Mouse (Mus musculus): Measurements from ENCODE around the gene Dnajc1.
A peak's percentile ranks its signal among the peaks of the same experiment; 100 is the strongest.

Gene Dnajc1

DNA sequence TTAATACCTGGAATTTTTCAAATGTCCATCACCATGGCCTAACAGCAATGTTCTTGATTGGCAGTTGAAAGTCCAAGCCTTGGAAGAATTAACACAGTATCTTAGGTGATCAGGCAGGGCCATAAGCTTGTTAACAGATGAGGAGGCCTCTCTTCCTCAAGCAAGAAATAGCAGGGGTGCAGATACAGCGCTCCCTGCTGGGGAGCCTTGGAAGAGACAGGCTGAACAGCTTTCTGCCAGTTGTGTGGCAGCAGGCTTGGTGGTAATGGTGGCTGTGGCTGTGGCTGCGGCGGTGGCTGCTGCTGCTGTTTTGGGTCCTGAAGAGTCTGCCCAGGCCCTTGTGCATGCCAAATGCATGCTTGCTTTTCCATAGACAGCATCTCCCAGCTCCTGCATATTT lies 187.5 kb downstream of the Dnajc1 start:
- DNase-seq (ENCODE audit: extremely low spot score, low read depth, low spot score), result no peak

DNA sequence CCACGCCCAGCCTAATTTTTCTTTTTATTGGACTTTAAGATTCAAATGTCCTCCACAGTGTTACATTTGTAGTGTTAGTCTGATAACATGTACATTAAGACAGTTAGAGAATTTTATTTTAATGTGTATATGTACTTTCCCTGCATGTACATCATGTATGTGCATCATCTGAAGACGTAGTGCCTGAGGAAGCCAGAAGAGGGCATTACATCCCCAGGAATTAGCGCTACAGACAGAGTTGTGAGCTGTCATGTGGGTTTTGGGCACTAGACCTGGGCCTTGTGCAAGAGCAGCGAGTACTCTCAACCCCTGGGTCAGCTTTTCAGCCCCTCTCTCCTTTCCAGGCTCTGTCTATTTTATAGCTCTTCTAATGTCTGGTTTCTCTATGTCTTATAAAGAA lies 189.7 kb downstream of the Dnajc1 start:
- no peak for DNase-seq (ENCODE audit: extremely low spot score, low read depth, low spot score)

DNA sequence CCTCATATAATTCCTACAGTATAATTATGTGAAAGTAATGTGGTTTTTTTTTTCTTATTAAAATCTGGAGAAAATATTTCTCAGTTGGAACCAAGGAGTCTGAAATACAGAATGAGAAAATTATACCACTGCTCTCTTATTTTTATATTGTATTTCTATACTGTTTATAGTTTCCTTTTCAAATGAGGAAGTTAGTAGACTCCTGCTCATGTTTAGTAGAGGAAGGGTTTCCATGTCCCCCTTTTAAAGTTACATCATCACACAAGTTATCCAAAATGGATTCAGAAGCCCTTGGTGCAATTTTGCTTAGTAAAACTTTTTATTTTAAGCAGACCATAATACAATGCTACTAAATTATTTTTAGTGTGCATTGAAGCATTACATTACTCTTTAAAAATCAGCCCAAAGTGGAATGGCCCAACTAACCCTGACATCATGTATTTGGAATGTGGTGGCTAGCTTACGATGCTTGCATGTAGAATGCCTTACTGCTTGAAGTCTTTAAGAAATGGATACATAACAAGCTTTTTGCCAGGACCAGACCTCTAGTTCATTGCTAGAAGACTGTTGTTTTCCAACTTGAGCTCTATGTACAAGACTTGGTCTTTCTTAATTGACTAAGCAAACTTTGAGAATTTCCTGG lies 190.7 kb downstream of the Dnajc1 start:
- no peak for DNase-seq (ENCODE audit: extremely low spot score, low read depth, low spot score)

DNA sequence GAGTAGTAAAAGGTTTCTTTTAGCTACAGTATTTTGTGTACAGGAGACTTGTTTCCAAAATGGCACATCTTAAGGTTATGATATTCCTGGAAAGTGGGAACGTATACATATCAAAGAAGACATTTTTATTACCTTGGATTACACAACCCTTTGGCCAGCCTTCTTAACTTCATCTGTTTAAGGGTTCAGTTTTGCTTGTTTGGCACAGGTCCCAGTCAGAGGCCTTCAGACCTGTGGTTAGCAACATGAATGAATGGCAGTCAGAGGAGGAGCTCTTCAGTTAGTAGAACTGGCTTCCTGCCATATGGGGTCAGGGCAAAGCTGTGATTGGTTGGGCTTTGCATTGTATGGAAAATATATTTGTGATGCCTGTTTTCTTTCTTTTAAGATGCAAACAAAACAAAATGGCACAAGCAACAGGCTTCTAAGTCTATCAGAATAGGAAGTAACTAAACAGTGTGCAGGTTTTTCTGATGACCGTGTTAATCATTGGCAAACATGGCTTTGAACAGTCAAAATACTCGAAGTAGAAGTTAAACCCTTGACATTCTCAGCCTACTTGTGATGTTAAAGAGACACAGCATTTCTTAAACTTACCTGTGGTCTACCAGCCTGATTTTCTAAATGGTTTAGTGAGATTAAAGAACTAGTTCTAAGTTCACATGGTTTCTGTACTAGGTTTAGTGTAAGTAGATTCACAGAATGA lies 196.8 kb downstream of the Dnajc1 start:
- no peak for DNase-seq (ENCODE audit: extremely low spot score, low read depth, low spot score)

DNA sequence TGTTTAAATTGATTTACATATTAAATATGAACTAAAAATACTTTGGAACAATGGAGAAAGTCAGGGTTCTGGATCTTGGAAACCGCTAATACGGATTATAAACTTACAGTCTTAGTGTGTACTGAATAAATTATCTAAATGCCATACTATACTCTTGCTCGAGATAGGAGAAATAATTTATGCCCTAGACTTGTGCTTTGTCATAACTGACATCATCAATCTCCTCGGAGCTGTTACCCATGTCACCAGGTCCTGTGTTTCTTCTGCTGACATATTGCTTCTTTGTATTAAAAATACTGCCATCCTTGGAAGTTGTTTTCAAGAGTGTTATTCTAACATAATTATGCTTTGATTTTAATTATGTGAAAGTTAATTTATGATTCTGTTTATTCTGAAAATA lies 197.3 kb downstream of the Dnajc1 start:
- no peak for DNase-seq (ENCODE audit: extremely low spot score, low read depth, low spot score)

DNA sequence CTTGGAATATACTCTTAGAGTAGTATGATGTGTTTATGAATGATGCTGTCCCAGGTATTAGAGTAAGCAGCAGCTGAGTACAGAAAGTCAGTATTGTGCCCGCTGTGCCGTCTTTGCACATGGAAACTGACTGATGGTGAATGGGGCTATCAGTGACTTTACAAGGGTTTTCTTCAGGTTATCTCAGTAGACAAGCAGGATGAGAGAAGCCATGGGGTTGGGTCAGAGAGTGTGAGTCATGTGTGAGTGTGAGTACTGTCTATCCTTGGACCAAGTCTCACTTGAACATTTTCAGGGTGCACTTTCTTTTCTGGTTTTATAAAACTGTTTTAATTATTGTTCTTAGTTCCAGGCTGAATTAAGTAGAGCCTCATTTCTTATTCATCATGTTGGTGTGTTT lies 204.3 kb downstream of the Dnajc1 start:
- no peak for DNase-seq (ENCODE audit: extremely low spot score, low read depth, low spot score)

DNA sequence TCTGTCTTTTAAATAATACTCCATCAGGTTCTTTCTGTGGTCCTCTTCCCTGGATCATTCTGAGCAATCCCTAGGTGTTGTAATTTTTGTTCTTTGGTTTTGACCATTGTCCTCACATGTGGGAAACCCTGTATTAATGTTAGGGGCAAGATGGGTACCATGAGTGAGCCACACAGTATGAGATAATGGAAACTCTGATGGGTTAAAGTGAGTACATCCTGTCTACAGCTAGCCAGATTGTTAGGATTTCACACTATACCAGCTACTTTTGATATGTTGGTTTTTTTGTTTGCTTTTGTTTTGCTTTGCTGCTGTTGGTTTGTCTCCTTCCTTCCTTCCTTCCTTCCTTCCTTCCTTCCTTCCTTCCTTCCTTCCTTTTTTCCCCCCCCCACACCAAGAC lies 209.6 kb downstream of the Dnajc1 start:
- DNase-seq (ENCODE audit: extremely low spot score, low read depth, low spot score), result no peak

DNA sequence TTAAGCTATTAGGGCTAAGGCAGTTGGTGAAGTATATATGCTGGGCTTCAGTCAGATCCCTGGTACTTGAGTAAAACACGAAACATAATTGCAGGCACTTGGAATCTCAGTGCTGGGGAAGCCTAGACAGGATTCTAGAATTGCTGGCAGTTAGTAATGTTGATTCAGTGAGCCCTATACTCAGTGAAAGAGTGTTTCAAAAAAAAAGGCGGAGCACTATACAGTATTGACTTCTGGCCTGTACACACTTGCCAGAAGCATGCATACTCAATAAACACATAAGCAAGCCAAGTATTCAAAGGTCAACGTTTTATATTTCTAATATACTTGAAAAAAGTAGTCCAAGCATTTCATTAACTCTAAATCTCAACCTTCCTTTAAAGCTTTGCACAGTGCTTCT lies 211.0 kb downstream of the Dnajc1 start:
- DNase-seq (ENCODE audit: extremely low spot score, low read depth, low spot score), result no peak

DNA sequence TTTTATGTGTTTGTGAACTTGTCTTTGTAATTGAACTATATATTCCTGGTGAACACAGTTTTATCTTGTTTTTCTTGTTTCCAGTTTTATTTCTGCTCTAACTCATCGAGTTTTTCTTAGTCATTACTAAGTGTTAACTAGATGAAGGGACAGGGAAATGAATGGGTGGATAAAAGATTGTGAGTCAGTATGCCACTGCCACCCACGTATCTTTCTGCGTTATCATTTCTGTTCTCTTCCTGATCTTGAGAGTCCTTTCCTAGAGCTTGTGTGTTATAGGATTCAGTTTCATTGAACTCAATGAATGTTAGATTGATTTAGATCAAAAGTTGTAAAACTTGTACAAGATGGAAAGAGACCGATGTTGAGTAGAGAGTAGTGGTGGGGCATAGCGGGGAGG lies 212.3 kb downstream of the Dnajc1 start:
- DNase-seq (ENCODE audit: extremely low spot score, low read depth, low spot score), result no peak

DNA sequence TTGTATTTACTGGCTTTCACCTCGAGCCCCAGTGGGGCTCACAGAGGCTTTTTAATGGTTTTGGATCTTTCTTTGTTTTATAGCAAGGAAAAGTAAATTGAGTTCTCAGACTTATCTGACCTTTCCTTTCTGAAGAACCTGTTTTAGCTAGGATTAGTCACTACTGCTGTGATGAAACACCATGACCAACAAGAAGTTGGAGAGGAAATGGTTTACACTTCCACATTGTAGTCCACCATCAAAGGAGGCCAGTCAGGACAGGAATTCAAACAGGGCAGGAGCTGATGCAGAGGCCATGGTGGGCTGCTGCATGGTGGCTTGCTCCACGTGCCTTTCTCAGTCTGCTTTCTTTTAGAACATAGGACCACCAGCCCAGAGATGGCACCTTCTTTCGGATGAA lies 216.4 kb downstream of the Dnajc1 start:
- no peak for DNase-seq (ENCODE audit: extremely low spot score, low read depth, low spot score)

DNA sequence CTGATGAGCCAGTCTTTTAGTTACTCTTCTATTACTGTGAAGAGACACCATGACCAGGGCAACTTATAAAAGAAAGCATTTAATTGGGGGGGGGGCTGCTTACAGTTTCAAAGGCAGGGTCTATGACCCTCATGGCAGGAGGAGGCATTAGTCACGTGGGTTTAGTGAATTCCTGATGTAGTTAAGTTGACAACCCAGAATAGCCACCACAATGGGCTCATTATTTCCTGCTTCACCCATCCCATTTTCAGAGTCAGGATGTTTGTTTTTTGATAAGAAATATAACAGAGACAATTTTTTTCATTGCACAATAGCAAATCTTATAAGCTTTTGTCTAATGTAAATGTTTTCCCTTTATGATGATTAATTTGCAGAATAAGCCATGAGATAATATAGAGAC lies 217.4 kb downstream of the Dnajc1 start:
- DNase-seq (ENCODE audit: extremely low spot score, low read depth, low spot score), result no peak

DNA sequence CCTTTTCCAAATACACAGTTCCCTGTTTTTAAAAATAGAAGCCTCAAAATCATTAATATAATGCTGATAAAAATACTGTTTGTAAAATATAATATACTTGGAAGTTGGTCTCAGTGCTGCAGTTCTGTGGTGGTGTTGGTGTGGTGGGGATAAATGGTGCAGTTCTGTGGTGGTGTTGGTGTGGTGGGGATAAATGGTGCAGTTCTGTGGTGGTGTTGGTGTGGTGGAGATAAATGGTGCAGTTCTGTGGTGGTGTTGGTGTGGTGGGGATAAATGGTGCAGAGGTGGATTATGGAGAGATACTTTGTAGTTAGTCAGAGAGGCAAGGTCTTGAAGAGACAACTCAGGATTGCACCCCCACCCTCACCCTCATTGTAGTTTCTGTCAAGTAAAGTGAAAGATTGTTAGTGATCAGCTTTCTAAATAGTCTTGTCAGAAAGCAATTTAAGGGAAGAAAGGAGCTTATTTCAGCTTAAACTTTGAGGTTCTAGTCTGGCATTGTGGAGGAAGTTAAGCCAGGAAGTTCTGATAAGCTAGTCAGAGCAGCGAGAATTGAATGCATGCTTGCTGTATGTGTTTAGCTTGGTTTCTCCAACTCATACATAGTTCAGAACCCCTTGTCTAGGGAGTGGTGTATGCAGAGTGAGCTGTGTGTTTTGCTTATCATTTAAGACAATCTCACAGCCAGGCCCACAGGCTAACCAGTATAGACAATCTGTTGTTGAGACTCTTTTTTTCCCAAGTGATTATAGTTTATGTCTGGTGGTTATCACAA lies 223.3 kb downstream of the Dnajc1 start:
- no peak for DNase-seq (ENCODE audit: extremely low spot score, low read depth, low spot score)

DNA sequence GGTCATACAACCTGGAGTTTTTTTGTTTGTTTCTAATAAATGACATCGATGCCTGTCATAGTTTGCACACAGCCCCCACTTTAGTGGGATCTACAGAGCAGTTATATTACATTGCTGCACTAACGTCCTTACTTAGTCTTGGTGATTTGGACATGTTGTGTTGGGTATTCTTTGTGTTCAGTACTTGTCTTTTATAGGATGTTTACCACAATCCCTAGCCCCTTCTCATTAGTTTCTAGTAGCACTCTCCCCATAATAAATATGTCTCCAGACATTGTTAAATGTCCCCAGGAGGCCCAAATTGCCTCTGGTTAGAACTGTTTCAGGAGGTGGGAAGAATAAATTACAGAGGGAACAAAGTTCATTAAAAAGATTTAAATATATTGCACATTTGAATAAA lies 227.1 kb downstream of the Dnajc1 start:
- DNase-seq (ENCODE audit: extremely low spot score, low read depth, low spot score), result peak; percentile 6

DNA sequence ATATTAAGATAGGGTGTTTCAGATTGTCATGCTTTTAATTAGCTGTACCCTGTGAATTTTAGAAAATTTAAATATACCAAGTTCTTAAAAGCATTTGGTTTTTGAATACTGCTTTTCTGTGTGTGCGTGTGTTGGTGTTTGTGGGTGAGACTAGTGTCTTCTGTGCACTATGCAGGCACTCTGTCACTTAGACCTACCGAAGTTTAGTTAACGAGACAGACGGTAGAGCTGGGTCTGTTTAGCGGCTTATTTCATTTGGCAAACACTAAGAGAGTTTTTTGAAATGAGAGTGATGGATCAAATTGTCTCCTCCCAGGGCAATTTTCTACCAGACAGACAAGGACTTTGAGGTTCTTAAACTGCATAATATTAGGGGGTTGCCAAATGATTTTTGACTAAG lies 231.6 kb downstream of the Dnajc1 start:
- no peak for DNase-seq (ENCODE audit: extremely low spot score, low read depth, low spot score)

DNA sequence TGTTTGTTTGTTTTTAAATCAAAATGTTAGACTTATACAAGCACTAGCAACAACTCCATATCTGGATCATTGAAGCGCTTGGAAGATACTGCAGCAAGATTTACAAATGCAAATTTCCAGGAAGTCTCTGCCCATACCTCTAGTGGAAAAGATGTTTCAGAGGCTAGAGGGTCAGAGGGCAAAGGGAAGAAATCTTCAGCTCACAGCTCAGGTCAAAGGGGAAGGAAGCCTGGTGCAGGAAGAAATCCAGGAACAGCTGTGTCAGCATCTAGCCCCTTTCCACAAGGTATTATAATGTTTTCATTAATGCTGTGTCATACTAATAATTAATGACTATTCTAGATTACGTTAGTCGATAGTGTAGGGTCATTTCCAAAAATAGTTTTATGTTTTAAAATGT lies 233.2 kb downstream of the Dnajc1 start:
- DNase-seq (ENCODE audit: extremely low spot score, low read depth, low spot score), result no peak

DNA sequence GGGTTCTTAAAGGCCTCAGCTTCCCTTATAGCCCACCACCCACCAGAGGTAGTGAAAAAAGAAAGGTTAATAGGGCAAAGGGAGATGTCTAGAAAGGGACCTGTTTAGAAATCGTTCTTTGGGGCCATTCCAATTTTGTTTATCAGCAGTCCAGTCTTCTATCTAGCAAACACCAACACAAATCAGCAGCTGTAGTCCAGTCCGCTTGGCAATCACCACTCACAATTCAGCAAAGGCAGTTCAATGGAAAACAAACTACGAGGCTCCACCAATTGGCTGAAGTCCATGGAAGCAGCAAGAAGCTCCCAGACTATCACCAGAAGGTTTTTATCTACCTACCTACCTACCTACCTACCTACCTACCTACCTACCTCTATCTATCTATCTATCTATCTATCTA lies 236.5 kb downstream of the Dnajc1 start:
- DNase-seq (ENCODE audit: extremely low spot score, low read depth, low spot score), result no peak

Measured in hindlimb bud, embryonic 11.5 days (tissue).